Mouse (Mus musculus) testis, adult 2 months (tissue): ENCODE results near the gene Hlx.

Source experiments
- CTCF ChIP-seq: fragments of 200-500 bp; IDR thresholded peaks from 2 replicates; pipeline ENCODE4 v1.5.1; 2012; ENCODE audit warnings: low read depth, mild to moderate bottlenecking, inconsistent platforms, low read length, moderate library complexity; ENCODE audit not compliant: control insufficient read depth, insufficient read depth, insufficient replicate concordance
- POLR2A ChIP-seq: fragments of 200-500 bp; IDR thresholded peaks from 2 replicates; pipeline ENCODE4 v1.6.1; 2012; ENCODE audit warnings: low read depth, mild to moderate bottlenecking, inconsistent platforms, low read length, moderate library complexity; ENCODE audit not compliant: control insufficient read depth

- TF ChIP-seq POLR2A, result no peak
- no peak for TF ChIP-seq CTCF
Measured at GRCm38 (mm10) chr1:184717016-184717568, 15.3 kb downstream of the Hlx start.
